ENCODE assay signal across 10 mouse cellular contexts in the genomic region with DNA sequence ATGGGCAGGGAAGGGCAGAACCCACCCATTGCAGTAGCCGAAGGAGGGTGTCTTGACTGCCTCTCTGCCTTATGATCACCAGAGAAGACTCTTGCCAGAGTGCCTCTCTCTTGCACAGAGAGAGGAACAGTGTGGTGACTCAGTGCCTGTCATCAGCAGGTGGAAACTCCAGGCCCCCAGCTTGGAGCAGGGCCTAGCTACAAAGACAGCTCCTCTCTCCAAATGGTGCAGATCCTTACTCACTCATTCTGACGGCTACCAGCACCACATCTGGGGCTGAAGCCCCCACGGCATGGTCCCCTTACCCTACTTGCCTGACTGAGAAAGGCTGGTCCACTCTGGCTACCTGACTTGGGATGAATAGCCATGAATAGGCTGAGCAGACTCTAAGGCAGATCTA. TPM values are rescaled to one million over a fixed set of nuclear protein-coding genes. Genes with fewer than 3 reads are reported as not detected.
DNase-seq lines count a peak whose midpoint lies in the region; ATAC-seq and TF ChIP-seq lines count a peak whose summit lies in the region.
"Had no signal": no experiment of that assay in that cellular context is flagged by ENCODE, and none has a peak within 500 bp of the region (broad histone marks: within the 10 kb centered on the region; RNA-seq: fewer than 3 reads in every experiment).

No protein-coding gene starts in this region.

- peak overlapping the region; percentile 32 for H3K4me3 ChIP-seq in heart, embryonic 12.5 days
- peak overlapping the region; percentile 77 for H3K4me3 ChIP-seq in erythroblast, embryonic 14.5 days (replicated peaks)
- H3K4me3 ChIP-seq in olfactory bulb, adult 2 months (ENCODE audit: insufficient read depth, low read depth, low read length) = no peak overlapping the region
- H3K4me3 ChIP-seq in midbrain, embryonic 11.5 days (ENCODE audit: low read depth, low read length) = no peak overlapping the region
- H3K4me3 ChIP-seq: intestine, embryonic 15.5 days; myocyte had no signal

- peak overlapping the region; percentile 39 for H3K4me2 ChIP-seq in heart, embryonic 12.5 days
- H3K4me2 ChIP-seq in midbrain, embryonic 11.5 days = no peak overlapping the region; the same call in 1 of the 2 replicates
- H3K4me2 ChIP-seq: intestine, embryonic 15.5 days had no signal

- H3K27ac ChIP-seq in heart, embryonic 12.5 days (ENCODE audit: poor library complexity, severe bottlenecking) = 0 out of 2 replicates have a peak overlapping the region, but pooled peaks have one; percentile 25
- H3K27ac ChIP-seq in olfactory bulb, adult 2 months (ENCODE audit: insufficient read depth, low read depth, low read length) = peak overlapping the region; percentile 75
- no peak overlapping the region for H3K27ac ChIP-seq in midbrain, embryonic 11.5 days (ENCODE audit: low read depth, low read length)
- H3K27ac ChIP-seq: intestine, embryonic 15.5 days had no signal

- H3K36me3 ChIP-seq in heart, embryonic 12.5 days = peaks cover 28% of the 10 kb centered on the region
- H3K36me3 ChIP-seq in erythroblast, embryonic 14.5 days (ENCODE audit: control insufficient read depth) = peaks cover 97% of the 10 kb centered on the region
- peaks cover 18% of the 10 kb centered on the region; the same call in 1 of the 2 replicates for H3K36me3 ChIP-seq in midbrain, embryonic 11.5 days (ENCODE audit: control insufficient read depth, insufficient read depth, low read length)

- WGBS in heart, embryonic 12.5 days = 65% methylated on average over 3 of the region's 3 CpGs
- 29% methylated on average over 3 of the region's 3 CpGs for WGBS in olfactory bulb, adult 2 months
- WGBS in midbrain, embryonic 11.5 days = 90% methylated on average over 3 of the region's 3 CpGs

- H3K9me3 ChIP-seq in heart, embryonic 12.5 days (replicated peaks) = no peaks in the 10 kb centered on the region
- H3K9me3 ChIP-seq in erythroblast, embryonic 14.5 days (ENCODE audit: control insufficient read depth, low read length) = no peaks in the 10 kb centered on the region
- no peaks in the 10 kb centered on the region for H3K9me3 ChIP-seq in midbrain, embryonic 11.5 days (ENCODE audit: control insufficient read depth, low read length)
- H3K9me3 ChIP-seq: G1E; intestine, embryonic 15.5 days had no signal

- H3K4me1 ChIP-seq in heart, embryonic 12.5 days (replicated peaks) = peaks cover 50% of the 10 kb centered on the region
- H3K4me1 ChIP-seq in erythroblast, embryonic 14.5 days (ENCODE audit: control insufficient read depth) = peaks cover 87% of the 10 kb centered on the region
- H3K4me1 ChIP-seq in olfactory bulb, adult 2 months (ENCODE audit: control insufficient read depth, insufficient read depth, low read length) = peaks cover 23% of the 10 kb centered on the region
- H3K4me1 ChIP-seq in midbrain, embryonic 11.5 days (ENCODE audit: control insufficient read depth, insufficient read depth, low read length) = peaks cover 6% of the 10 kb centered on the region; the same call in 1 of the 2 replicates
- H3K4me1 ChIP-seq: intestine, embryonic 15.5 days had no signal

- DNase-seq in heart, postnatal 14 days = no peak
- DNase-seq in right cerebral cortex, adult 18-20 months = peak; percentile 73
- no peak for DNase-seq in right cerebral cortex, adult 2 months (ENCODE audit: low spot score in 2 of 2)
- no peak for DNase-seq in midbrain, embryonic 11.5 days (ENCODE audit: low spot score, missing footprints)

- peak overlapping the region; percentile 25; the same call in 1 of the 2 replicates for H3K9ac ChIP-seq in heart, embryonic 12.5 days
- no peak overlapping the region for H3K9ac ChIP-seq in midbrain, embryonic 11.5 days (ENCODE audit: low read length)
- H3K9ac ChIP-seq: intestine, embryonic 15.5 days had no signal

- no peak for TF ChIP-seq POLR2A in olfactory bulb, adult 2 months (IDR thresholded peaks at IDR 0.05; ENCODE audit: insufficient read depth, low read depth, low read length)

- H3K27me3 ChIP-seq in heart, embryonic 12.5 days (replicated peaks) = no peaks in the 10 kb centered on the region
- no peaks in the 10 kb centered on the region for H3K27me3 ChIP-seq in erythroblast, embryonic 14.5 days (ENCODE audit: control insufficient read depth)
- no peaks in the 10 kb centered on the region for H3K27me3 ChIP-seq in midbrain, embryonic 11.5 days (ENCODE audit: control insufficient read depth, insufficient read depth, low read length)
- H3K27me3 ChIP-seq: intestine, embryonic 15.5 days had no signal

- intact Hi-C loops in heart, postnatal 14 days (cut with DNase I) = no loop called here

- no peak for TF ChIP-seq CTCF in olfactory bulb, adult 2 months (IDR thresholded peaks at IDR 0.05; ENCODE audit: insufficient read depth, low read depth, low read length)

- no peak for ATAC-seq in heart, embryonic 12.5 days (ENCODE audit: insufficient number of reproducible peaks, low FRiP score)
- no peak for ATAC-seq in midbrain, embryonic 11.5 days (ENCODE audit: low FRiP score)
- ATAC-seq: intestine, embryonic 15.5 days had no signal

RNA-seq across cellular contexts. Expression of a gene that starts 26.7 kb away (rescaled TPM):
- 51.1 and 52.9 TPM in 2 replicates for polyA plus RNA-seq in heart, embryonic 12.5 days (2016; fragmentation: Nextera tagmentation; extraction: Ambion mirVana)
- 10 to 100 TPM; 14.8 to 15.4 TPM for total RNA-seq in heart, postnatal 14 days (2021)
- 409 and 495 TPM in 2 replicates for polyA plus RNA-seq in erythroblast, embryonic 14.5 days (2012)
- not detected in 2 replicates for polyA plus RNA-seq in olfactory bulb, adult 2 months (2012; ENCODE audit: insufficient read depth, insufficient read length, low replicate concordance, missing spikeins)
- 8.9 and 11.1 TPM in 2 replicates for polyA plus RNA-seq in midbrain, embryonic 11.5 days (2014; fragmentation: Nextera tagmentation; extraction: Ambion mirVana)

RNA-seq across cellular contexts. Expression of a gene that starts 48.5 kb away (rescaled TPM):
- 2.6 and 3.1 TPM in 2 replicates for polyA plus RNA-seq in heart, embryonic 12.5 days (2016; fragmentation: Nextera tagmentation; extraction: Ambion mirVana)
- 1 to 10 TPM; 3.6 to 5.4 TPM for total RNA-seq in heart, postnatal 14 days (2021)
- polyA plus RNA-seq in erythroblast, embryonic 14.5 days (2012) = 0.02 TPM in 1 of 2 replicates, not detected in the other
- polyA plus RNA-seq in olfactory bulb, adult 2 months (2012; ENCODE audit: insufficient read depth, insufficient read length, low replicate concordance, missing spikeins) = not detected in 2 replicates
- 100 and 105 TPM in 2 replicates for polyA plus RNA-seq in midbrain, embryonic 11.5 days (2014; fragmentation: Nextera tagmentation; extraction: Ambion mirVana)
- polyA plus RNA-seq: G1E had no signal

RNA-seq across cellular contexts. Expression of a gene that starts 53.0 kb away (rescaled TPM):
- polyA plus RNA-seq in heart, embryonic 12.5 days (2016; fragmentation: Nextera tagmentation; extraction: Ambion mirVana) = 13.6 and 14.2 TPM in 2 replicates
- total RNA-seq in heart, postnatal 14 days (2021) = 10 to 100 TPM; 17.7 to 19.0 TPM
- polyA plus RNA-seq in erythroblast, embryonic 14.5 days (2012) = 0.07 and 0.09 TPM in 2 replicates
- not detected in 2 replicates for polyA plus RNA-seq in olfactory bulb, adult 2 months (2012; ENCODE audit: insufficient read depth, insufficient read length, low replicate concordance, missing spikeins)
- polyA plus RNA-seq in midbrain, embryonic 11.5 days (2014; fragmentation: Nextera tagmentation; extraction: Ambion mirVana) = 11.6 and 13.0 TPM in 2 replicates

Comparison
In these comparisons a context has a peak if more than half of its experiments do, and no peak if none do; other contexts are left out.
1. H3K4me3 ChIP-seq: peak in heart, embryonic 12.5 days (single experiment) and erythroblast, embryonic 14.5 days (single experiment); none in olfactory bulb, adult 2 months (single experiment) and midbrain, embryonic 11.5 days (single experiment).
2. RNA of a gene that starts 48.5 kb away (polyA plus RNA-seq): 100 to 105 TPM in midbrain, embryonic 11.5 days; 2.6 to 3.1 TPM in heart, embryonic 12.5 days, 0.02 TPM in erythroblast, embryonic 14.5 days and not detected in olfactory bulb, adult 2 months; every median in the first group is over 10 times any median in the second.